Mouse (Mus musculus): ENCODE results near the gene Cacna1d. TPM values are rescaled to one million over a fixed set of nuclear protein-coding genes. Genes with fewer than 3 reads are reported as not detected.

Gene Cacna1d
- polyA plus RNA-seq, 1 experiment from 2014 or later = 5.6 TPM

DNA sequence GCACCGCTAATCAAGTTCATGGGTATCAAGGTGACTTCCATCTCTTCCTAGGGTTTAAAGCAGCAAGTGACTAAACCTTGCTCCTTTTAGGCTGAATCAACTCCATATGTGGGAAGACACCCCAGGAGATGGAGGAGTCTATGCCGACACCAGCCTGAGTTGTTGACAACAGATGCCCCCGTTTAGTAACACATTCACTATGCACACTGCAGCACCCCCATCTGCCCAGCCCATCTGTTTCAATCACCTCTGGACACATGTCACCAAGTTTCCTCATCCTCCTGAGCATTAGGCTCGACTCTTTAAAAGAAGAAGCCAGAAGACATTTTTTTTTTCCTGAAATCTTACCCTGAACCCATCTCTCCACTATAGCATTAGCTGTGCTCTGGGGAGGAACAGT is 242.4 kb downstream of the Cacna1d start:
- WGBS = 78% methylated on average over 4 of the region's 4 CpGs
- H3K4me2 ChIP-seq (replicated peaks) = no peak overlapping the region

DNA sequence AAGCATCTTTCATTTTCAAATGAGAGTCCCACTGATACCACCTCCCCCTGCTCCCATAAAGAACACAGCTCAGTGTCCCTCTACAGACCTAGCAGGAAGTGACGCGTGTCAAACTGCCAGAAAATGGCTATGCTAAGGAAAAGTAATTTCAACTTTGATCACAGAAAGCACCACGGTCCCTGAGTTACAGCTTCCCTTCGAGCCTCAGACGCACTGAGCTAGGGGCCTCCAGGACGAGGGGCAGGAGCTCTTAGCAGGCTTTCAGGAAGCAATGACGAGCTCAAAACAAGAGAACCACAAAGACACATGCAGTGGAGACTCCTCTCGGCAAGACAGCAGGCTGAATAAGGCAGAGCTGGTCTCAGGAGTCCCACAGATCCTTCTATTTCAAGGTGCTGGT is 243.1 kb downstream of the Cacna1d start:
- ATAC-seq = no peak
- 0 out of 2 replicates have a peak, but pooled peaks cover 7% of the 10 kb centered on the region for H3K4me1 ChIP-seq (replicated peaks)
- H3K4me3 ChIP-seq (replicated peaks) = no peak overlapping the region
- H3K27me3 ChIP-seq = no peaks in the 10 kb centered on the region
- H3K4me2 ChIP-seq (replicated peaks) = no peak overlapping the region
- WGBS = 75% methylated on average over 8 of the region's 8 CpGs
- H3K9ac ChIP-seq (replicated peaks) = no peak overlapping the region
- H3K36me3 ChIP-seq = no peaks in the 10 kb centered on the region
- no peak overlapping the region for H3K27ac ChIP-seq
- no peaks in the 10 kb centered on the region for H3K9me3 ChIP-seq

More for the DNA sequence above, 242.4 kb downstream of the Cacna1d start:
- H3K9ac ChIP-seq (replicated peaks) = no peak overlapping the region
- no peaks in the 10 kb centered on the region for H3K36me3 ChIP-seq
- H3K4me1 ChIP-seq (replicated peaks) = 0 out of 2 replicates have a peak, but pooled peaks cover 7% of the 10 kb centered on the region
- no peaks in the 10 kb centered on the region for H3K27me3 ChIP-seq
- ATAC-seq = no peak
- no peaks in the 10 kb centered on the region for H3K9me3 ChIP-seq
- no peak overlapping the region for H3K4me3 ChIP-seq (replicated peaks)
- H3K27ac ChIP-seq = no peak overlapping the region

DNA sequence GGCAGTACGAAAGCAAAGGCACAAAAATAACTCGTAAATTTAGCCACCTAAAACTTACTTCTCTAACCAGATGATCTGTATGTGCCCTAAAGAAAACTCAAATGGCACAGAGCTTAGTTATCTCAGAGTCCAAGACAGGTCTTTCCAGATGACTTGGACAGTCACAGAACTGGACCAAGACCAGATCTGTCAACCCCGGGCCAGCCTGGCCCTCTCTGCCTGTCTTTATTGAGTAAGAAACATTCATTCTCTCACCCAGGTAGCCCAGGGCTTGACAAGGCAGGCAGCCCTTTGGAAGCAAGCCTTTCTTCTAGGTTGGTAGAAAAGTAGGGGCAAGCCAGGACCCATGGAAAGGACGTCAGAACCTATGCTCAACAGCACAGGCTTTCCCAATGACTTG is 243.6 kb downstream of the Cacna1d start:
- H3K36me3 ChIP-seq = no peaks in the 10 kb centered on the region
- H3K9ac ChIP-seq (replicated peaks) = no peak overlapping the region
- H3K4me3 ChIP-seq (replicated peaks) = no peak overlapping the region
- H3K4me1 ChIP-seq (replicated peaks) = 0 out of 2 replicates have a peak, but pooled peaks cover 7% of the 10 kb centered on the region
- H3K27me3 ChIP-seq = no peaks in the 10 kb centered on the region
- WGBS = 90% methylated on average over 4 of the region's 4 CpGs
- no peak overlapping the region for H3K4me2 ChIP-seq (replicated peaks)
- no peak overlapping the region for H3K27ac ChIP-seq
- H3K9me3 ChIP-seq = no peaks in the 10 kb centered on the region
- no peak for ATAC-seq

GRCm38 (mm10) chr14:30244776-30245175 is 246.5 kb downstream of the Cacna1d start:
- no peak for ATAC-seq
- H3K27ac ChIP-seq = no peak overlapping the region
- no peak overlapping the region for H3K4me3 ChIP-seq (replicated peaks)
- H3K9ac ChIP-seq (replicated peaks) = no peak overlapping the region
- H3K36me3 ChIP-seq = no peaks in the 10 kb centered on the region
- no peaks in the 10 kb centered on the region for H3K9me3 ChIP-seq
- H3K27me3 ChIP-seq = no peaks in the 10 kb centered on the region
- H3K4me2 ChIP-seq (replicated peaks) = no peak overlapping the region
- 90% methylated on average over 5 of the region's 5 CpGs for WGBS
- no peaks in the 10 kb centered on the region for H3K4me1 ChIP-seq (replicated peaks)

- Histone ChIP-seq H3K27me3 (no peaks in the 10 kb centered on the region), H3K27ac (no peak overlapping the region), H3K4me3 (replicated peaks) (no peak overlapping the region), H3K9ac (replicated peaks) (no peak overlapping the region), H3K9me3 (no peaks in the 10 kb centered on the region), H3K36me3 (no peaks in the 10 kb centered on the region), H3K4me2 (replicated peaks) (no peak overlapping the region), H3K4me1 (replicated peaks) (no peaks in the 10 kb centered on the region)
- no peak for ATAC-seq
- 83% methylated on average over 3 of the region's 3 CpGs for WGBS
These were observed 248.4 kb downstream of the Cacna1d start for GRCm38 (mm10) chr14:30242818-30243205.

GRCm38 (mm10) chr14:30242166-30242817 is 249.0 kb downstream of the Cacna1d start:
- no peak overlapping the region for H3K4me2 ChIP-seq (replicated peaks)
- no peaks in the 10 kb centered on the region for H3K36me3 ChIP-seq
- WGBS = 90% methylated on average over 13 of the region's 13 CpGs
- no peak overlapping the region for H3K27ac ChIP-seq
- no peaks in the 10 kb centered on the region for H3K9me3 ChIP-seq
- H3K4me3 ChIP-seq (replicated peaks) = no peak overlapping the region
- no peaks in the 10 kb centered on the region for H3K27me3 ChIP-seq
- no peak for ATAC-seq
- no peak overlapping the region for H3K9ac ChIP-seq (replicated peaks)
- H3K4me1 ChIP-seq (replicated peaks) = no peaks in the 10 kb centered on the region

DNA sequence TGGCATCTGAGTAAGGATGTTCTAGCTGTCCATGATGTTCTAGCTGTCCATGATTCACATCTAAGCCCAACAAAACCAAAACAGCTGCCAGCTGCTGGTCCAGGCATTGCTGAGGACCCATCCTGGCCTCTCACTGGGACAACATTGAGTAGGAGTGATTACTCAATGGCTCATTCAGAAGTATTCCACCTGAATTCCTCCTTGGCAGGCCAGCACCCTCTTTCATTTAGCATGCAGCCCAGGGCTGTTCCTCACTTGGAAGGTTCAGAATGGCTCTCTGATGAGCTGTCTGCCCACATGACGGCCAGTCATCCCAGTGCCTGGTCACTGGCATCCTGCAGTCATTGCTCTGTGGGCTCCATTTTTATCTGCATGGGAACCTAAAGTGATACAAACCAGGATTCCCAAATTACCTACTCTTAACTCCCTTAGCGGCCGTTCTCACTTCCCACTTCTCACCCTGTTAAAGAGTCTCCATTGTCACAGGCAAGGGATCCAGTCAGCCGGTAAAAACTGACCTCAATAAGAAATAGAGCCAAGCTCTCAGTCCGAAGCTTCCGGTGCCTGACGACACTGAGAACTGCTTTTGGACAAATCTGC is 250.2 kb downstream of the Cacna1d start:
- no peaks in the 10 kb centered on the region for H3K36me3 ChIP-seq
- no peak overlapping the region for H3K4me3 ChIP-seq (replicated peaks)
- no peak overlapping the region for H3K27ac ChIP-seq
- H3K9ac ChIP-seq (replicated peaks) = no peak overlapping the region
- no peaks in the 10 kb centered on the region for H3K27me3 ChIP-seq
- H3K4me1 ChIP-seq (replicated peaks) = no peaks in the 10 kb centered on the region
- no peak overlapping the region for H3K4me2 ChIP-seq (replicated peaks)
- H3K9me3 ChIP-seq = no peaks in the 10 kb centered on the region
- WGBS = 77% methylated on average over 7 of the region's 7 CpGs
- no peak for ATAC-seq

GRCm38 (mm10) chr14:30238807-30239206 is 252.4 kb downstream of the Cacna1d start:
- no peaks in the 10 kb centered on the region for H3K27me3 ChIP-seq
- H3K4me3 ChIP-seq (replicated peaks) = no peak overlapping the region
- 86% methylated on average over 5 of the region's 5 CpGs for WGBS
- H3K4me1 ChIP-seq (replicated peaks) = no peaks in the 10 kb centered on the region
- H3K36me3 ChIP-seq = no peaks in the 10 kb centered on the region
- no peak overlapping the region for H3K9ac ChIP-seq (replicated peaks)
- no peak overlapping the region for H3K27ac ChIP-seq
- H3K4me2 ChIP-seq (replicated peaks) = no peak overlapping the region
- H3K9me3 ChIP-seq = no peaks in the 10 kb centered on the region
- ATAC-seq = no peak

DNA sequence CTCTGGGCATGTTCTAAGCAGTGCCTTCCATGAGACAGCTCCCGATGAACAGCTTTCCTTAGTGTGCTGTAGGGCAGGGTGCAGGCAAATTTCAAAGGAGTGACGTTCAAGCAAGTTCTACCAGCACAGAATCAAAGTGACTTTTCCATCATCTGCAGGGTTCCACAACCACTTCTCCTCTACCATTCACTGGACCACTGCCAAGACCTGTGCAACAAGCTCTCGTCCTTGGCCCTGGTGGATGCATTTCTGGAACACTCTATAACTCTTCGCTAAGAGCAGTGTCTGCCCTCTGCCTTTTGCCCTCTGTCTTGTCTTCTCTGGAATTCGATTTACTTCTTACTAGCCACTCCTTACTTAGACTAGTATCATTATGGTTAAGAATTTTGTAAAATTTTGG is 266.1 kb downstream of the Cacna1d start:
- H3K4me1 ChIP-seq (replicated peaks) = no peaks in the 10 kb centered on the region
- H3K36me3 ChIP-seq = 0 out of 2 replicates have a peak, but pooled peaks cover 2% of the 10 kb centered on the region
- no peak overlapping the region for H3K4me2 ChIP-seq (replicated peaks)
- no peaks in the 10 kb centered on the region for H3K27me3 ChIP-seq
- no peak overlapping the region for H3K4me3 ChIP-seq (replicated peaks)
- no peaks in the 10 kb centered on the region for H3K9me3 ChIP-seq
- H3K27ac ChIP-seq = no peak overlapping the region
- no peak overlapping the region for H3K9ac ChIP-seq (replicated peaks)
- ATAC-seq = no peak
- 89% methylated on average over 5 of the region's 5 CpGs for WGBS

- WGBS = 95% methylated on average over 6 of the region's 6 CpGs
- Histone ChIP-seq H3K9me3 (no peaks in the 10 kb centered on the region), H3K4me1 (replicated peaks) (no peaks in the 10 kb centered on the region), H3K4me2 (replicated peaks) (no peak overlapping the region), H3K27ac (no peak overlapping the region), H3K9ac (replicated peaks) (no peak overlapping the region), H3K36me3 (0 out of 2 replicates have a peak, but pooled peaks cover 2% of the 10 kb centered on the region), H3K4me3 (replicated peaks) (no peak overlapping the region), H3K27me3 (no peaks in the 10 kb centered on the region)
- ATAC-seq = no peak
These were observed 269.2 kb downstream of the Cacna1d start for GRCm38 (mm10) chr14:30222101-30222500.

GRCm38 (mm10) chr14:30219851-30220250 is 271.4 kb downstream of the Cacna1d start:
- WGBS = 82% methylated on average over 4 of the region's 4 CpGs
- H3K9me3 ChIP-seq = no peaks in the 10 kb centered on the region
- H3K4me1 ChIP-seq (replicated peaks) = no peaks in the 10 kb centered on the region
- no peak overlapping the region for H3K27ac ChIP-seq
- no peak overlapping the region for H3K4me3 ChIP-seq (replicated peaks)
- no peak overlapping the region for H3K9ac ChIP-seq (replicated peaks)
- ATAC-seq = no peak
- H3K36me3 ChIP-seq = 0 out of 2 replicates have a peak, but pooled peaks cover 2% of the 10 kb centered on the region
- H3K27me3 ChIP-seq = no peaks in the 10 kb centered on the region
- no peak overlapping the region for H3K4me2 ChIP-seq (replicated peaks)

DNA sequence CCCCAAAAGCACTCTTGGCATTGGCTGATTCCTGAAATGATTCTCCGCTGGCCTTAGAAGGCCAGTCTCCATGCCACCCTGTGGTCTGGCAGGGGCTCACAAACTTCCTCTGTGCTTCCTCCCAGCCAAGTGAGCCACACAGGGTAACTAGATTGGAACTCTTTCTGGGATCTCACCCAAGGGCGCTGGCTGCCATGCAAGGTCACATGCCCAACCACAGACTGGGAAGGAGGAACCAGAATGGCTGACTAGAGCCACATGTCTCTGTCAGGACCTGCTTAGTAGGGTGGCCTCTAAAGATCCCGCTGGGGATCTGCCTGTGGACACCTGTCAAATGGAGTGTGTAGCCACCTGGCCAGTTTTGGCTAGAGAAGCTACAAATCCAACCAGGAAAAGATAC is 273.1 kb downstream of the Cacna1d start:
- ATAC-seq = no peak
- H3K36me3 ChIP-seq = 0 out of 2 replicates have a peak, but pooled peaks cover 2% of the 10 kb centered on the region
- no peaks in the 10 kb centered on the region for H3K4me1 ChIP-seq (replicated peaks)
- H3K4me3 ChIP-seq (replicated peaks) = no peak overlapping the region
- no peak overlapping the region for H3K27ac ChIP-seq
- 94% methylated on average over 3 of the region's 3 CpGs for WGBS
- no peaks in the 10 kb centered on the region for H3K9me3 ChIP-seq
- H3K27me3 ChIP-seq = no peaks in the 10 kb centered on the region
- no peak overlapping the region for H3K4me2 ChIP-seq (replicated peaks)
- H3K9ac ChIP-seq (replicated peaks) = no peak overlapping the region

Measured in midbrain, embryonic 13.5 days (tissue).